Mouse (Mus musculus): ENCODE measurements around the gene Cebpb. TPM values are rescaled to one million over a fixed set of nuclear protein-coding genes. Genes with fewer than 3 reads are reported as not detected.
A peak's percentile ranks its signal among the peaks of the same experiment; 100 is the strongest.

Gene Cebpb
- polyA plus RNA-seq, 1 experiment, result 68.5 TPM

GRCm38 (mm10) chr2:167686382-167687249 lies 2.1 kb upstream of the Cebpb start:
- no peaks in the 10 kb centered on the region for H3K36me3 ChIP-seq (ENCODE audit: control insufficient read depth, insufficient read depth, low read length)
- H3K27me3 ChIP-seq (ENCODE audit: control insufficient read depth, insufficient read depth, low read length), result no peaks in the 10 kb centered on the region; the same call in 1 of the 2 replicates
- H3K4me3 ChIP-seq (ENCODE audit: extremely low read depth, insufficient read depth, insufficient read length), result no peak overlapping the region
- WGBS, result 53% methylated on average over 16 of the region's 16 CpGs
- H3K4me1 ChIP-seq (ENCODE audit: control insufficient read depth, insufficient read depth, insufficient read length), result peaks cover 3% of the 10 kb centered on the region; the same call in 1 of the 2 replicates
- TF ChIP-seq POLR2A (IDR thresholded peaks at IDR 0.05; ENCODE audit: low read depth, low read length) (no peak), CTCF (IDR thresholded peaks at IDR 0.05; ENCODE audit: extremely low read depth, insufficient read depth, insufficient read length, insufficient replicate concordance) (no peak)
- no peak for DNase-seq (ENCODE audit: low read depth in 1 of 2, low spot score in 2 of 2)
- H3K27ac ChIP-seq (ENCODE audit: insufficient read depth, low read length), result no peak overlapping the region

GRCm38 (mm10) chr2:167687250-167687586 lies 1.5 kb upstream of the Cebpb start:
- Histone ChIP-seq H3K36me3 (ENCODE audit: control insufficient read depth, insufficient read depth, low read length) (no peaks in the 10 kb centered on the region), H3K27me3 (ENCODE audit: control insufficient read depth, insufficient read depth, low read length) (no peaks in the 10 kb centered on the region; the same call in 1 of the 2 replicates), H3K27ac (ENCODE audit: insufficient read depth, low read length) (no peak overlapping the region), H3K4me3 (ENCODE audit: extremely low read depth, insufficient read depth, insufficient read length) (no peak overlapping the region), H3K4me1 (ENCODE audit: control insufficient read depth, insufficient read depth, insufficient read length) (peaks cover 3% of the 10 kb centered on the region; the same call in 1 of the 2 replicates)
- no peak for DNase-seq (ENCODE audit: low read depth in 1 of 2, low spot score in 2 of 2)
- TF ChIP-seq POLR2A (IDR thresholded peaks at IDR 0.05; ENCODE audit: low read depth, low read length) (no peak), CTCF (IDR thresholded peaks at IDR 0.05; ENCODE audit: extremely low read depth, insufficient read depth, insufficient read length, insufficient replicate concordance) (no peak)
- WGBS, result 92% methylated on average over 4 of the region's 4 CpGs

- 73% methylated on average over 11 of the region's 11 CpGs for WGBS
These were observed 1.0 kb upstream of the Cebpb start for GRCm38 (mm10) chr2:167687651-167688101.

GRCm38 (mm10) chr2:167688126-167688497 lies 603 bp upstream of the Cebpb start:
- H3K27me3 ChIP-seq (ENCODE audit: control insufficient read depth, insufficient read depth, low read length), result no peaks in the 10 kb centered on the region; the same call in 1 of the 2 replicates
- 67% methylated on average over 12 of the region's 12 CpGs for WGBS
- H3K27ac ChIP-seq (ENCODE audit: insufficient read depth, low read length), result no peak overlapping the region
- no peak overlapping the region; the same call in 1 of the 2 replicates for H3K4me3 ChIP-seq (ENCODE audit: extremely low read depth, insufficient read depth, insufficient read length)
- H3K36me3 ChIP-seq (ENCODE audit: control insufficient read depth, insufficient read depth, low read length), result no peaks in the 10 kb centered on the region
- peaks cover 3% of the 10 kb centered on the region; the same call in 1 of the 2 replicates for H3K4me1 ChIP-seq (ENCODE audit: control insufficient read depth, insufficient read depth, insufficient read length)
- DNase-seq (ENCODE audit: low read depth in 1 of 2, low spot score in 2 of 2), result no peak
- TF ChIP-seq CTCF (IDR thresholded peaks at IDR 0.05; ENCODE audit: extremely low read depth, insufficient read depth, insufficient read length, insufficient replicate concordance) (no peak), POLR2A (IDR thresholded peaks at IDR 0.05; ENCODE audit: low read depth, low read length) (no peak)

More at GRCm38 (mm10) chr2:167687651-167688101, 1.0 kb upstream of the Cebpb start:
- TF ChIP-seq POLR2A (IDR thresholded peaks at IDR 0.05; ENCODE audit: low read depth, low read length), result no peak
- TF ChIP-seq CTCF (IDR thresholded peaks at IDR 0.05; ENCODE audit: extremely low read depth, insufficient read depth, insufficient read length, insufficient replicate concordance), result no peak
- no peak overlapping the region for H3K4me3 ChIP-seq (ENCODE audit: extremely low read depth, insufficient read depth, insufficient read length)
- peaks cover 3% of the 10 kb centered on the region; the same call in 1 of the 2 replicates for H3K4me1 ChIP-seq (ENCODE audit: control insufficient read depth, insufficient read depth, insufficient read length)
- DNase-seq (ENCODE audit: low read depth in 1 of 2, low spot score in 2 of 2), result no peak
- H3K36me3 ChIP-seq (ENCODE audit: control insufficient read depth, insufficient read depth, low read length), result no peaks in the 10 kb centered on the region
- no peaks in the 10 kb centered on the region; the same call in 1 of the 2 replicates for H3K27me3 ChIP-seq (ENCODE audit: control insufficient read depth, insufficient read depth, low read length)
- H3K27ac ChIP-seq (ENCODE audit: insufficient read depth, low read length), result no peak overlapping the region

- peak within 1 kb of the TSS; percentile 83 for H3K27ac ChIP-seq (ENCODE audit: insufficient read depth, low read length)
- peaks cover 3% of the 10 kb centered on the region; the same call in 1 of the 2 replicates for H3K4me1 ChIP-seq (ENCODE audit: control insufficient read depth, insufficient read depth, insufficient read length)
- H3K36me3 ChIP-seq (ENCODE audit: control insufficient read depth, insufficient read depth, low read length), result no peaks in the 10 kb centered on the region
- peak in 1 of 2 experiments; percentile 47 for DNase-seq (ENCODE audit: low read depth in 1 of 2, low spot score in 2 of 2)
- H3K4me3 ChIP-seq (ENCODE audit: extremely low read depth, insufficient read depth, insufficient read length), result peak within 1 kb of the TSS; percentile 78
- H3K27me3 ChIP-seq (ENCODE audit: control insufficient read depth, insufficient read depth, low read length), result no peaks in the 10 kb centered on the region; the same call in 1 of the 2 replicates
- under 1% methylated on average over 93 of the region's 99 CpGs for WGBS
- no peak for TF ChIP-seq POLR2A (IDR thresholded peaks at IDR 0.05; ENCODE audit: low read depth, low read length)
- no peak for TF ChIP-seq CTCF (IDR thresholded peaks at IDR 0.05; ENCODE audit: extremely low read depth, insufficient read depth, insufficient read length, insufficient replicate concordance)
These were observed 945 bp downstream of the Cebpb start, which contains the start of gene Tmem189 for GRCm38 (mm10) chr2:167689501-167690218. TSS of gene Tmem189 (minus strand) at chr2:167689822.

- H3K4me1 ChIP-seq (ENCODE audit: control insufficient read depth, insufficient read depth, insufficient read length), result peaks cover 3% of the 10 kb centered on the region; the same call in 1 of the 2 replicates
- H3K27ac ChIP-seq (ENCODE audit: insufficient read depth, low read length), result peak overlapping the region; percentile 34
- no peaks in the 10 kb centered on the region for H3K36me3 ChIP-seq (ENCODE audit: control insufficient read depth, insufficient read depth, low read length)
- TF ChIP-seq CTCF (IDR thresholded peaks at IDR 0.05; ENCODE audit: extremely low read depth, insufficient read depth, insufficient read length, insufficient replicate concordance) (no peak), POLR2A (IDR thresholded peaks at IDR 0.05; ENCODE audit: low read depth, low read length) (no peak)
- H3K27me3 ChIP-seq (ENCODE audit: control insufficient read depth, insufficient read depth, low read length), result no peaks in the 10 kb centered on the region; the same call in 1 of the 2 replicates
- DNase-seq (ENCODE audit: low read depth in 1 of 2, low spot score in 2 of 2), result no peak
- 23% methylated on average over 15 of the region's 15 CpGs for WGBS
- H3K4me3 ChIP-seq (ENCODE audit: extremely low read depth, insufficient read depth, insufficient read length), result peak overlapping the region; percentile 78
These were observed 1.7 kb downstream of the Cebpb start for GRCm38 (mm10) chr2:167690219-167690961.
